Mouse (Mus musculus): ENCODE measurements around the gene AU022252. TPM values are rescaled to one million over a fixed set of nuclear protein-coding genes. Genes with fewer than 3 reads are reported as not detected.
A peak's percentile ranks its signal among the peaks of the same experiment; 100 is the strongest.

AU022252 gene
- total and polyA plus RNA-seq, 3 experiments = 6.4 to 24.8 (median 17.7) TPM

- 91% methylated on average over 11 of the region's 11 CpGs for WGBS
- Histone ChIP-seq H3K36me3 (ENCODE audit: control insufficient read depth, insufficient read depth, low read length) (no peaks in the 10 kb centered on the region), H3K79me2 (replicated peaks; ENCODE audit: control insufficient read depth, insufficient read depth, low read length) (no peaks in the 10 kb centered on the region), H3K9ac (ENCODE audit: low read depth, low read length) (no peak overlapping the region), H3K27ac (no peak overlapping the region), H3K4me1 (ENCODE audit: control insufficient read depth, insufficient read depth, low read length) (no peaks in the 10 kb centered on the region), H3K4me3 (no peak overlapping the region), H3K27me3 (ENCODE audit: control insufficient read depth, insufficient read depth, low read length) (no peaks in the 10 kb centered on the region)
- no peak for TF ChIP-seq POLR2A (IDR thresholded peaks at IDR 0.05; ENCODE audit: insufficient read depth, low read depth, low read length)
- no peak for TF ChIP-seq CTCF (IDR thresholded peaks at IDR 0.05)
- no peak for TF ChIP-seq EP300 (IDR thresholded peaks at IDR 0.05; ENCODE audit: insufficient read depth, low read depth, low read length)
- DNase-seq = no peak
- intact Hi-C loops (cut with DNase I) = no loop called here
Observed at GRCm38 (mm10) chr4:119226751-119227150, 5.8 kb downstream of the AU022252 start.

- Histone ChIP-seq H3K36me3 (ENCODE audit: control insufficient read depth, insufficient read depth, low read length) (no peaks in the 10 kb centered on the region), H3K79me2 (replicated peaks; ENCODE audit: control insufficient read depth, insufficient read depth, low read length) (no peaks in the 10 kb centered on the region), H3K4me3 (no peak overlapping the region), H3K9ac (ENCODE audit: low read depth, low read length) (no peak overlapping the region), H3K4me1 (ENCODE audit: control insufficient read depth, insufficient read depth, low read length) (no peaks in the 10 kb centered on the region), H3K27me3 (ENCODE audit: control insufficient read depth, insufficient read depth, low read length) (no peaks in the 10 kb centered on the region), H3K27ac (no peak overlapping the region)
- intact Hi-C loops (cut with DNase I) = no loop called here
- TF ChIP-seq POLR2A (IDR thresholded peaks at IDR 0.05; ENCODE audit: insufficient read depth, low read depth, low read length) = no peak
- no peak for TF ChIP-seq EP300 (IDR thresholded peaks at IDR 0.05; ENCODE audit: insufficient read depth, low read depth, low read length)
- no peak for TF ChIP-seq CTCF (IDR thresholded peaks at IDR 0.05)
- DNase-seq = no peak
- 91% methylated on average over 9 of the region's 9 CpGs for WGBS
Observed at GRCm38 (mm10) chr4:119225719-119226118, 6.8 kb downstream of the AU022252 start.

DNA sequence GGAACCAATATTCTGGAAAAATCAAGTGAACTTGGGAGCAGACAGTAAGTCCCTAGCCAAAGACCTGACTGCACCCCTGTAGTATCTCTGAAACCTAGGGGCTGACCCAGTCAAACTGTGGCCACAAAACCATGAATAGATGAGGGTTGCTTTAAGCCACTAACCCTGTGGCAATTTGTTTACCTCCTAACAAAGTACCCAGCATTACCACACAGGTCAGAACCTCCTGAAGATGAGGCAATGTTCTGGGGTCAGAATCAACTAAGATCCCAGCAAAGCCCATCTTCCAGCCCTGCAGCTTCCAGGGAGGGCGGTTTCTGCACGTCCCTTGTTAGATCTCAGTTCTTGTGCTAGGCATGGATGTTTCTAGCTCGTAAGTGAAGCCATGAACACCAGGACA, 8.0 kb downstream of the AU022252 start:
- Histone ChIP-seq H3K27ac (no peak overlapping the region), H3K4me1 (ENCODE audit: control insufficient read depth, insufficient read depth, low read length) (no peaks in the 10 kb centered on the region), H3K79me2 (replicated peaks; ENCODE audit: control insufficient read depth, insufficient read depth, low read length) (no peaks in the 10 kb centered on the region), H3K4me3 (no peak overlapping the region), H3K27me3 (ENCODE audit: control insufficient read depth, insufficient read depth, low read length) (no peaks in the 10 kb centered on the region), H3K36me3 (ENCODE audit: control insufficient read depth, insufficient read depth, low read length) (no peaks in the 10 kb centered on the region), H3K9ac (ENCODE audit: low read depth, low read length) (no peak overlapping the region)
- whole genome bisulfite sequencing = 92% methylated on average over 3 of the region's 3 CpGs
- TF ChIP-seq CTCF (IDR thresholded peaks at IDR 0.05) (no peak), POLR2A (IDR thresholded peaks at IDR 0.05; ENCODE audit: insufficient read depth, low read depth, low read length) (no peak), EP300 (IDR thresholded peaks at IDR 0.05; ENCODE audit: insufficient read depth, low read depth, low read length) (no peak)
- intact Hi-C loops (cut with DNase I) = no loop called here
- no peak for DNase-seq

DNA sequence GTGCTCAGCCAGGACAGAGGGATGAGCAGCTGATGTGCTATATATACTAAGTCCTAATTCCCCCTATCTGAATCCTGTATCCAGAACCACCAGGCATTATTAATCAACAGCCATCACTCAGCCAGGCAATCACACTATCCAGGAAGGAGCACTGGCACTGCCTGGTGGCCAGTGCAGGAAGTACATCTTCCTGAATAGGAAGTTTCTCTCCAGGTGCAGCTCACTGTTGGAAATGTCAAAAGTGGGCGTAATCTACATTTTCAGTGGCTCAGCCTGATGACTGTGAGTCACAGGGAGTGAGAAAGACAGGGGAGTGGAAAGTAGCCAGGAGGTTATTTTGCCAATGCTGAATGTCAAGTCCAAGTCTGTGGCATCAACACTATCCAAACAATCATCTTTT, 8.8 kb downstream of the AU022252 start:
- H3K4me3 ChIP-seq = no peak overlapping the region
- no peaks in the 10 kb centered on the region for H3K4me1 ChIP-seq (ENCODE audit: control insufficient read depth, insufficient read depth, low read length)
- WGBS = 96% methylated on average over 1 of the region's 1 CpGs
- H3K36me3 ChIP-seq (ENCODE audit: control insufficient read depth, insufficient read depth, low read length) = no peaks in the 10 kb centered on the region
- no peaks in the 10 kb centered on the region for H3K79me2 ChIP-seq (replicated peaks; ENCODE audit: control insufficient read depth, insufficient read depth, low read length)
- DNase-seq = no peak
- TF ChIP-seq POLR2A (IDR thresholded peaks at IDR 0.05; ENCODE audit: insufficient read depth, low read depth, low read length) (no peak), CTCF (IDR thresholded peaks at IDR 0.05) (peak; percentile 74)
- H3K27me3 ChIP-seq (ENCODE audit: control insufficient read depth, insufficient read depth, low read length) = no peaks in the 10 kb centered on the region
- intact Hi-C loops (cut with DNase I) = no loop called here
- no peak overlapping the region for H3K27ac ChIP-seq
- no peak overlapping the region for H3K9ac ChIP-seq (ENCODE audit: low read depth, low read length)

DNA sequence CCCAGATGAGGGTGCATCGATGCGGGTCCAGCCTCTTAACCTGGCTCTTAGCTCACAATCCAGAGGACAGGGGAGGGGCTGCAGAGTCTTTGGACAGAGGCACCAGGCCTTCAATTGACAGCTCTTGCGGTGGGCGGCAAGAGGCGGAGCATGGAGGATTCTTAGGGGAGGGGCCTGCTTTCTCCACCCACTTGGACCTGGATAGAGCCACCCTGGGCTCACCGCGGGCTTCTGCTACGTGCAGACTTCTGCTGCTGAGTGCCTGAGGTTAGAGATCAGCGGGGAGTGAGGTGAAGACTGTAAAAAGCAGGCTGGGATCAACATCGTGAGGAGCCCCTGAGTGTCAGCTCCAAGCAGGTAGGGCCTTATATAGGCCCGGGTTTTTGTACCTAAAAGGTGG, 14.3 kb downstream of the AU022252 start, which contains the start of gene Tmem269:
Gene Tmem269 (minus strand): TSS at position 49 of the 400 bp plus-strand sequence.
- WGBS = 24% methylated on average over 11 of the region's 11 CpGs
- H3K27me3 ChIP-seq (ENCODE audit: control insufficient read depth, insufficient read depth, low read length) = no peaks in the 10 kb centered on the region

GRCm38 (mm10) chr4:119216667-119217066, 15.8 kb downstream of the AU022252 start:
- Histone ChIP-seq H3K9ac (ENCODE audit: low read depth, low read length) (no peak overlapping the region), H3K36me3 (ENCODE audit: control insufficient read depth, insufficient read depth, low read length) (no peaks in the 10 kb centered on the region), H3K27me3 (ENCODE audit: control insufficient read depth, insufficient read depth, low read length) (no peaks in the 10 kb centered on the region), H3K79me2 (replicated peaks; ENCODE audit: control insufficient read depth, insufficient read depth, low read length) (no peaks in the 10 kb centered on the region), H3K4me1 (ENCODE audit: control insufficient read depth, insufficient read depth, low read length) (no peaks in the 10 kb centered on the region), H3K27ac (no peak overlapping the region), H3K4me3 (no peak overlapping the region)
- TF ChIP-seq POLR2A (IDR thresholded peaks at IDR 0.05; ENCODE audit: insufficient read depth, low read depth, low read length) (no peak), EP300 (IDR thresholded peaks at IDR 0.05; ENCODE audit: insufficient read depth, low read depth, low read length) (no peak), CTCF (IDR thresholded peaks at IDR 0.05) (no peak)
- intact Hi-C loops (cut with DNase I) = no loop called here
- DNase-seq = no peak
- 56% methylated on average over 8 of the region's 8 CpGs for WGBS

More for the DNA sequence above, 14.3 kb downstream of the AU022252 start, which contains the start of gene Tmem269:
- Histone ChIP-seq H3K36me3 (ENCODE audit: control insufficient read depth, insufficient read depth, low read length) (no peaks in the 10 kb centered on the region), H3K4me3 (no peak within 1 kb of the TSS), H3K27ac (no peak within 1 kb of the TSS), H3K79me2 (replicated peaks; ENCODE audit: control insufficient read depth, insufficient read depth, low read length) (no peaks in the 10 kb centered on the region), H3K9ac (ENCODE audit: low read depth, low read length) (no peak within 1 kb of the TSS), H3K4me1 (ENCODE audit: control insufficient read depth, insufficient read depth, low read length) (no peaks in the 10 kb centered on the region)
- no peak for TF ChIP-seq POLR2A (IDR thresholded peaks at IDR 0.05; ENCODE audit: insufficient read depth, low read depth, low read length)
- TF ChIP-seq EP300 (IDR thresholded peaks at IDR 0.05; ENCODE audit: insufficient read depth, low read depth, low read length) = no peak
- no peak for TF ChIP-seq CTCF (IDR thresholded peaks at IDR 0.05)
- intact Hi-C loops (cut with DNase I) = no loop called here
- no peak for DNase-seq

All from heart, adult 2 months (tissue).